Mouse (Mus musculus) MEL (cell line): ENCODE results near the gene Bcl6.

Experiments used
- BHLHE40 ChIP-seq: IDR thresholded peaks from 2 replicates; pipeline ENCODE4 v1.6.1; 2012; ENCODE audit warnings: low read depth, mild to moderate bottlenecking, inconsistent platforms, low read length, improper control_type of control experiment, borderline replicate concordance
- CTCF ChIP-seq, 3 experiments: IDR thresholded peaks in 2 of 3; conservative IDR thresholded peaks in 1 of 3; 2 replicates each; pipeline ENCODE4 v1.5.1; 2011 to 2012; ENCODE audit warnings: low read length in 3 of 3, low read depth in 2 of 3, mild to moderate bottlenecking in 2 of 3, improper control_type of control experiment in 1 of 3, inconsistent platforms in 1 of 3, mixed read lengths in 1 of 3, moderate library complexity in 1 of 3; ENCODE audit not compliant: control insufficient read depth in 1 of 3, insufficient read depth in 1 of 3, poor library complexity in 1 of 3, severe bottlenecking in 1 of 3
- E2F4 ChIP-seq: IDR thresholded peaks from 2 replicates; pipeline ENCODE4 v1.6.1; 2011; ENCODE audit warnings: low read depth, low read length, improper control_type of control experiment, borderline replicate concordance
- GATA1 ChIP-seq: IDR thresholded peaks from 2 replicates; pipeline ENCODE4 v1.6.1; 2011; ENCODE audit warnings: low read depth, low read length, improper control_type of control experiment
- HCFC1 ChIP-seq: IDR thresholded peaks from 2 replicates; pipeline ENCODE4 v1.6.1; 2012; ENCODE audit warnings: low read depth, mild to moderate bottlenecking, inconsistent platforms, low read length, improper control_type of control experiment, moderate library complexity
- KAT2A ChIP-seq: conservative IDR thresholded peaks from 2 replicates; pipeline ENCODE4 v1.6.1; 2012; ENCODE audit warnings: low read depth, low read length, improper control_type of control experiment, inconsistent platforms
- MAZ ChIP-seq: IDR thresholded peaks from 2 replicates; pipeline ENCODE4 v1.6.1; 2012; ENCODE audit warnings: low read depth, mild to moderate bottlenecking, inconsistent platforms, low read length, improper control_type of control experiment
- MXI1 ChIP-seq: IDR thresholded peaks from 2 replicates; pipeline ENCODE4 v1.6.1; 2011; ENCODE audit warnings: mild to moderate bottlenecking, low read depth, low read length, improper control_type of control experiment
- NELFE ChIP-seq: IDR thresholded peaks from 2 replicates; pipeline ENCODE4 v1.6.1; 2011; ENCODE audit warnings: low read depth, low read length, improper control_type of control experiment
- NRF1 ChIP-seq: IDR thresholded peaks from 2 replicates; pipeline ENCODE4 v1.6.1; 2014; ENCODE audit warnings: low read depth, mild to moderate bottlenecking, inconsistent platforms, low read length, improper control_type of control experiment, moderate library complexity; ENCODE audit not compliant: poor library complexity, insufficient read depth, severe bottlenecking
- POLR2A ChIP-seq, 2 experiments: IDR thresholded peaks; 2 replicates each; pipeline ENCODE4 v1.6.1; 2011 to 2012; ENCODE audit warnings: low read length in 2 of 2, mild to moderate bottlenecking in 2 of 2, control low read depth in 1 of 2, improper control_type of control experiment in 1 of 2, low read depth in 1 of 2, moderate library complexity in 1 of 2; ENCODE audit not compliant: control insufficient read depth in 1 of 2, insufficient read depth in 1 of 2, poor library complexity in 1 of 2
- SIN3A ChIP-seq: IDR thresholded peaks from 2 replicates; pipeline ENCODE4 v1.6.1; 2012; ENCODE audit warnings: low read length, improper control_type of control experiment, inconsistent platforms
- USF1 ChIP-seq: IDR thresholded peaks from 2 replicates; pipeline ENCODE4 v1.6.1; 2014; ENCODE audit warnings: low read depth, mild to moderate bottlenecking, inconsistent platforms, low read length, improper control_type of control experiment, moderate library complexity
- ZC3H11A ChIP-seq: IDR thresholded peaks from 2 replicates; pipeline ENCODE4 v1.6.1; 2012; ENCODE audit warnings: low read depth, mild to moderate bottlenecking, inconsistent platforms, low read length, improper control_type of control experiment

GRCm38 (mm10) chr16:23958938-23959337, 29.7 kb downstream of the Bcl6 start:
- TF ChIP-seq USF1 (no peak), KAT2A (no peak), GATA1 (no peak), CTCF (IDR thresholded peaks at IDR 0.05 in 2 of 3, conservative IDR thresholded peaks at IDR 0.05 in 1 of 3; ENCODE audit: control insufficient read depth in 1 of 3, insufficient read depth in 1 of 3, low read depth in 2 of 3, low read length in 3 of 3, poor library complexity in 1 of 3, severe bottlenecking in 1 of 3) (no peak), NELFE (no peak), POLR2A (IDR thresholded peaks at IDR 0.05; ENCODE audit: control insufficient read depth in 1 of 2, insufficient read depth in 1 of 2, low read depth in 1 of 2, low read length in 2 of 2, poor library complexity in 1 of 2) (no peak), E2F4 (no peak), MAZ (no peak), ZC3H11A (no peak), HCFC1 (no peak), SIN3A (no peak), NRF1 (no peak), BHLHE40 (no peak), MXI1 (no peak)
